Mouse (Mus musculus): ENCODE measurements around the gene Elmo3.
"Not testable (repeated sequence)": the region's sequence is repeated elsewhere in the genome, so short reads cannot be mapped to it uniquely, and the experiment has no call there.

The Elmo3 gene

DNA sequence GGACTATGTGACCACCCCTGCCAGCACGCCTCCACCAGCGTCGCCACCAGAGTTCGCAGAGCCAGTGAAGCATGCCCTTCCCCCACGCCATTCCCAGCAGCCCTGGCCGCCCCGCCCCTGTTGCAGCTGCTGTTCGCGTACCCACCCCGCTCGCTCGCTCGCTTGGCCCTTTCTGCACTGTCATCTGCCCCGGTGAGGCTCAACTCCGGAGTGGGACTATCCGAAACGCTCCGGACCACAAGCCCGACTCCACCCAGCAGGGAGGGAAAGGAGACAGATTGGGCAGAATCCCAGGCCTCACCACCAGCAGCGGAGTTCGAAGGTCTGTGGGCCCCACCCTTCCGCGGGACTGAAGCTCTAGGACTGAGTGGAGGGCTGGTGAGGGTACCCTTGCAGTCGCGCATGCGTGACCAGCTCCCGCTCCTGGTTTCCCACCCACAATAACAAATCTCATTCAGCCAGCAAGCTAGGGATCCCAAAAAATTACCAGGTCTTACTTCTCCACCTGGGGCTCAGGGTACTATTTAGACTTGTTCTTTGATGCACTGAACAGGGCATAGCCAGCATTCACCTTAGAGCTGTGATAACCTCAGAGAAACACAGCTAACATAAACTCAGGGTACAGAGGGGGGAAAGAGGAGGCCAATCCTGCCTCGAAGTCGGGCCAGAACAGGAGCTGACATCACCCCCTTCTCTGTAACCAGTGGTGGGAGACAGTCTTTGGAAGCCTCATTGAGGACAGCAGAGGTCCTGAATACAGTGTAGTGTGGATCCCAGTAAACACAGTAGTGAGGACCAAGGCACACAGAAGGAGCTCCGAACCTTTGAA, 28.9 kb upstream of the Elmo3 start:
- DNase-seq (ENCODE audit: low spot score), result peak; percentile 40

DNA sequence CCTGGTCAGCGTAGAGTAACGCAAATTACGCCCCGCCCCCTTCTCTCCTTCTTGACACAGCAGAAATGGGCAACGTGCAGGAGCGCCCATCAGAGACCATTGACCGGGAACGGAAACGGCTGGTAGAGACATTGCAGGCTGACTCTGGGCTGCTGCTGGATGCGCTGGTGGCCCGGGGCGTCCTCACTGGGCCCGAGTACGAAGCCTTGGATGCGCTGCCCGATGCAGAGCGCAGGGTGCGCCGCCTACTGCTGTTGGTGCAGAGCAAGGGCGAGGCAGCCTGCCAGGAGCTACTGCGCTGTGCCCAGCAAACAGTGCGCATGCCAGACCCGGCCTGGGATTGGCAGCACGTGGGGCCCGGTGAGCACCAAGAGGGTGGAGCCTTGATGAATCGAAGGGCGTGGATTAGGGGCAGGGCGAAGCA, 26.5 kb upstream of the Elmo3 start:
- DNase-seq (ENCODE audit: low spot score), result peak; percentile 68

DNA sequence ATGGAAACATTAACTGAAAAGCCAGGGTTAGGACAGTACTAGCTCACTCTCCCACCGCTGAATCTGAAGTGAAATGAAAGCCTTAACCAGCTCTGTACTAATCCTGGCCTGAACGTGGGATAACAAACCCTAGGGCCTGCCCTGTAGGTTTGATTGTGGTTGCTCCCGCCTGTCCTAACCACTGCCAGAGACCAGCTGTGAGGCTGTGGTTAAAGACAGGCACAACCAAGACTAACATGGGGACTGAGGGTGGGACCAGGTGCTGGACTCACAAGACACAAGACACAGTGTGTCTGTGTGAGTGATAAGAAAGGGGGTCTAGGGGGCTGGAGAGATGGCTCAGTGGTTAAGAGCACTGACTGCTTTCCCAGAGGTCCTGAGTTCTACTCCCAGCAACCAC, 24.8 kb upstream of the Elmo3 start:
- DNase-seq (ENCODE audit: low spot score), result no peak

DNA sequence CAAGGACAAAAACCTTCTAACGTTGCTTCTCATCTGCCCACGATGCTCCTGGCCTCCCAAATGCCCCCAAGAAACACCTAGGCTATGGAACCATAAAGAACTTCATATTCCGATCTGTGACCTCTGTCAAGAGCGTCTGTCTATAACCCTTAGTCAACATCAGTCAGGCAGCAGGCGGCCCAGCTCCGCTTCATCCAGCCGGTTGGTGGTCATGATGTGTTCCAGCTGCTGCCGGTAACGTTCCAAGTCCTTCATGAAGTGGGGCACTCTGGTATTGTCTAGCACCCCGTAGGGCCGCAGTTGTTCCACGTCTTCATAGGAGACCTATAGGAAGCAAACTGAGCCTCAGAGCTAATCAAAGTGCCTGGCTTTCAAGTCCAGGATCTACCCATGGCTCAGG, 23.6 kb upstream of the Elmo3 start:
- DNase-seq (ENCODE audit: low spot score), result no peak

DNA sequence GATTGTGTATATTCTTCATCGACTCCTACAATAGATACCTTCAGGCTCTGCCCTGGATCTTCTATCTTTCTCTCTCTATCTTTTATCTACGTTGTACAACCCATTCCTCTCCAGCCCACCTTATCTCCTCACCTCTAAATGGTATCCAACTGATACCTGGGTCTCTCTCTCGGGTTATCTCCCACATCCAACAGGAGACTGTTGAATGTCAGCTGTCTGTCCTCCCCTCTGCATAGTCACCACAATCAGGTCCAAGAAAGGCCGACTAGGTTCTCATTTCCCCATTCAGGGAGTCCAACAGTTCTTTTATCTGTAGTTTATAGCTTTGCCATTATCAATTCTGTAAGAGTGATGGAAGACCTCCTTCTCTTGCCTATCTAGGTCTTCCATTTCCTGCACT, 23.2 kb upstream of the Elmo3 start:
- DNase-seq (ENCODE audit: low spot score), result no peak

DNA sequence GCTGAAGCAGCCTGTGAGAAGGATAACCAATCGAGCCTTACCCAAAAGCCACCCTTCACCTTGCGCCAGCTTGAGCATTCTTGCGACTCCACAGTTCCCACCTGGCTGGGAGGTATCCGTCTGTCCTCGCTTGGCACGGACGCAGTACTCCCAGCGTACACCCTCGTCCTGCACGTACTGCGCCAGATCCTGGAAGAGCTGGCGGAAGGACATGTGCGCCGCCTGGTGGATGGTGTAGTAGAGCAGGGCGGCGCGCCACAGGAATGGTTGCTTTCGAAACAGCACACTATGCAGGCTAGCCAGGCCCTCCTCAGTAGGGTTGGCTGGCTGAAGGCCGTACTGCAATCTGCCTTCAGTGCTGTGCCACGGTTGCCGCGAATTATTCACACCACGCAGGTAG, 22.3 kb upstream of the Elmo3 start:
- DNase-seq (ENCODE audit: low spot score), result peak; percentile 59

DNA sequence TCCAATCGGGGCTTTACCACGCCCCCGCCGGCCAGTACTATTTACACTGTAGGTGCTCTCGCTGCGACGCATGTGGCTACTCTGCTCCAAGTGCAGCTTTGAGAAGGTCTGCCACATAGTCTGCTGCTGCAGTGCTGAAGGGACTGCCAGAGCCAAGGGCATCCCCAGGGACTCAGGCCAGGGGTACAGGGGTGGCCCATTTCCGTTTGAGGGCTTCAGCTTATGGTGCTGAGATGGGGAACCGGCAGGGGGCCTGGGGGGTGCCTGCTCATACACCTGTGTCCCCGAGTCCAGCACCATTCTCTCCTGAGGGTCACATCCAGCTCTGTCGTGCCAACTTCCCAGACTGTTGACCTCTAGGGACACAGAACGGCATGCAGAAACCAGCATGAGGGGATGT, 19.9 kb upstream of the Elmo3 start:
- DNase-seq (ENCODE audit: low spot score), result no peak

DNA sequence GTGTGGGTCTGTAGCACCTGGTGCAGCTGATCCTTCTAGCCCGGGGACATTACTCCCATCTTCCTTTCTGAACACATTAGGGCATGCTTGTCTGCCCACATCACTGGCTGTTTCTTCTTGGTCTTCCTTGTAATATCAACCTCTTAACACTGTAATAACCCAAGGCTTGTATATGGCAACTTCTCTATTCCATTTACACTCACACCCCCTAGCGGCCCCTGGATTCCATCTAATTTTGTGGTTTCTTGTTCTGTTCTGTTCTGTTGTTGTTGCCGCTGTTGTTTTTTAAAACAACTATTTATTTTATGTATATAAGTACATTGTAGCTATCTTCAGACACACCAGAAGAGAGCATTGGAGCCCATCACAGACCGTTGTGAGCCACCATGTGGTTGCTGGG, 18.5 kb upstream of the Elmo3 start:
- DNase-seq (ENCODE audit: low spot score), result no peak

DNA sequence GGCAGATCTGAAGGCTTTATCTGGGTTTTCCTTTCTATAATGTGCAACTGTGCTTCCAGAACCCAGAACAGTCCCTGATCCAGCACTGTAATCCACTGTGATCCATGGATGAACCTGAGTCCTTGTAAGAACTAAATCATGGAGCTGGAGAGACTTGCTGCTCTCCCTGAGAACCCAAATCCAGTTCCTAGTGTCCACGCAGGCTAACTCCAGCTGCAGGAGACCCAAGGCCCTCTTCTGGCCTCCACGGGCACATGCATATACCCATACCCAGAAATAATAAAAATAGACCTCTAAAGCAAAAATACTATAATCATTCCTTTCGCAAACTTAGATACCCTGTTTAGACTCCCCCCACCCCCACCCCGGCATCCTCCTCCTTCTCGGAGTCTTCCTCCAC, 17.2 kb upstream of the Elmo3 start:
- no peak for DNase-seq (ENCODE audit: low spot score)

DNA sequence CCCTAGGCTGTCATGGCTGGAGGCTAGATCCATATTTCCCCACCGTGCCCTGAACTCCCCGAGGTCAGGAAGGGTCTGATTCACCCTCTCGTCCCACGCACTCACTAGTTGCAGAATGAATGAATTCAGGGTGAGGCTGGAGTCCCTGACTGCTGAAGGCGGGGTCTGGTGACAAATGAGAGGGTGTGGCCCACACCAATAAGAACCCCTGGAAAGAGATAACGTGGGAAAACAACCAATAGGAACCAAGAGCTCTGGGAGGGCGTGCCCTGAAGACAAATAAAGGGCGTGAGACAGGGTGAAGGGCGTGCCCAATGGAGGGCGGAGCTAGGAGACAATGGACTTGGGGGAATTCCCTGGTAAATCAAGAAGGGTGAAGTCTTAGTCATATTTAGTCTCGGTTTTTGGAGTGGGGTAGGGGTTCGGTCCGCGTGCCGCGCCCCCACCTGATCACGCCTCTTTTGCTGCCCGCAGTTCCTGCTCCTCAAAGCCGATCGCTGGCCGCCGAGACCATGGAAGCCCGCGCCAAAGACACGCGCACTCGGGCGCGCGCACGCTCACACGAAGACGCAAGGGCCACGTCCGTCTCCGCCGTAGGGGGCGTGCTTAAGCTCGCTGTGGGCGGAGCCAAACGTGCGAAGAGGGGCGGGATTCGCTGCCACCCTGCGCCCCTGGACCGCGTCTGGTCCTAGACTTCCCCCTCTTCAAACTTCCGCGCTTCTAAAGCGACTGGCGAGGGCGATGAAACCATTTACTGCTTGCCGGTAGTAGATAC, 16.3 kb upstream of the Elmo3 start:
- peak; percentile 91 for DNase-seq (ENCODE audit: low spot score)

DNA sequence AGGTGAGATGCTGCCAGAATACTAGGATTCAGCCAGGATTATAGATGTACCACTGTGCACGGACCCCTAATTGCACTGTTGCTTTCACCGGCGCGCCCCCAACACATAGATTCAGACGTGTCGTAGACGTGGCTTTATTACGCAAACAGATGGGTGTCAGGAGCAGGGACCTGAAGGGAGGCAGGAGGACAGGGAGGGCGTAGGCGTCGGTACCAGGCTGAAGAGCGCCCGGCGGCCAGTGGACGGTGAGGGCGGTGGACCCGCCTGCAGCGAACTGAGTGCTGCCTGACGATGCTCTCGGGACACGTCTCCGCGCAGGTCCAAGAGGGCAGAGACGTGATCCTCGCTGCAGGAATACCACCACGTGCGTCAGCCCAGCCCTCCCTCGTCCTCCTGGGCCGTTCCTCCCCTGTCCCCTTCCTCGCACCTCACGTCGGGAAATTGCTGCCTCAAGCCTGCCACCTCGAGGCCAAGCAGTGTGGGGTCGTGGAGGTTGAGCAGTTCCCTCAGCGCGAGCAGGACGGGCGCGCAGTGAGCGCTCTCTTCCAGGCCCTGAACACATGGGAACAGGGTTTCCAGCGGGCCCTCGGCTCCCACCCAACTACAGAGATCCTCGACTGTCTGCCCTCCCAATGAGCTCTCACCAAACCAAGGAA, 15.5 kb upstream of the Elmo3 start, which contains the start of gene 4931428F04Rik:
Gene 4931428F04Rik (minus strand): TSS at position 60 of the 656 bp plus-strand sequence.
- DNase-seq (ENCODE audit: low spot score), result peak; percentile 26

DNA sequence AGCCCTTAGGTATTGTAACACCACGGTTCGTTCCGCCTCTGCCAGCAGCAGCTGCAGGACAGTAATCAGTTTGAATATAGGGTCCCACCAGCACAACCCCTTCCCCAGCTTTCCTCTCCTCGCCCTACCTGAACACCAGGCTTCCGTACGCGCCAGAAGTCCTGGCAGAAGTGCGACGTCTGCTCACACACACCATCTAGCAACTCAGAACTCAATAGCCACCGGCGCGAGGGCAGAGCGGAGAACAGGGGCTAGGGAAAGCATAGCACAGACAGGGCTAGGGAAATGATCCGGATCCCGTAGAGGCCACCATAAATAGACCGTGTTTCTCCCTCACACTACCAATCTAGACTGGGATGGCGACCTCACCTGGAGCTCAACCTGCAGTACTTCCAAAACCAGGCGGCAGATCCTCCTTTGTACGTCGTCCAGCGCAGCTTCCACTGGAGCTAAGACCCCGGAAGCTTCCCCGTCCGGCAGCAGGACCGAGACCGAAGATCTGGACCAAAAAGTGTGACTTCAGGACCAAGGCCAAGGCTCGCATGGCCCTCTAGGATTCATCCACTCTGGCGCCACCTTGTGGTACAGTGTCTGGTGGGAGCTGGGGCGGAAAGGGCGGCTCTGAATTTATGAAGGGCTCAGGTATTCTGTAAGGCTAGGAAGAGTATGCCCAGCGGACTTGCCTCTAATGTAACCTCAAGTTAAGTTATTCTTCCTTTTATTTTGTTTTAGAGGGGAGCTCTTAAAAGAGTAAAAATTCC, 14.7 kb upstream of the Elmo3 start:
- DNase-seq (ENCODE audit: low spot score), result peak; percentile 97

DNA sequence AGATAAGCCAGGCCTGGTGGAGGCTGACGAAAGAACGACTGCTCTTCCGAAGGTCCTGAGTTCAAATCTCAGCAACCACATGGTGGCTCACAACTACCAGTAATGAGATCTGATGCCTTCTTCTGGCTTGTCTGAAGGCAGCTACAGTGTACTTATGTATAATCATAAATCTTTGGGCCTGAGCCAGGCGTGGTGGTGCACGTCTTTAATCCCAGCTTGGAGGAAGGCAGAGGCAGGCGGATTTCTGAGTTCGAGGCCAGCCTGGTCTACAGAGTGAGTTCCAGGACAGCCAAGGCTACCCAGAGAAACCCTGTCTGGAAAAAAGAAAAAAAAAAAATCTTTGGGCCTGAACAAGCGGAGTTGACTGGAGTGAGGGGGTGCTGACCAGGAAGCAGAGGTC, 14.0 kb upstream of the Elmo3 start:
- not testable (repeated sequence) for DNase-seq (ENCODE audit: low spot score)

DNA sequence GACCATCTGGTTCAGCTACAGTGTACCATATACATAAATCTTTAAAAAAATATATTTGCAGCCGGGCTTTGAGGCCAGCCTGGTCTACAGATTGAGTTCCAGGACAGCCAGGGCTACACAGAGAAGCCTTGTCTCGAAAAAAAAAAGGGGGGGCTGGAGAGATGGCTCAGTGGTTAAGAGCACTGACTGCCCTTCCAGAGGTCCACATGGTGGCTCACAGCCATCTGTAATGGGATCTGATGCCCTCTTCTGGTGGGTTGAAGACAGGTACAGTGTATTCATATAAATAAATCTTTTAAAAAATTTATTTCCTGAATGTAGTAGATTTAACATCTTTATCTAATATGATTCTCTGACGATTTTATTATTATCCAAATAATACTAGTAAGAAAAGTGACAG, 13.6 kb upstream of the Elmo3 start:
- DNase-seq (ENCODE audit: low spot score), result not testable (repeated sequence)

DNA sequence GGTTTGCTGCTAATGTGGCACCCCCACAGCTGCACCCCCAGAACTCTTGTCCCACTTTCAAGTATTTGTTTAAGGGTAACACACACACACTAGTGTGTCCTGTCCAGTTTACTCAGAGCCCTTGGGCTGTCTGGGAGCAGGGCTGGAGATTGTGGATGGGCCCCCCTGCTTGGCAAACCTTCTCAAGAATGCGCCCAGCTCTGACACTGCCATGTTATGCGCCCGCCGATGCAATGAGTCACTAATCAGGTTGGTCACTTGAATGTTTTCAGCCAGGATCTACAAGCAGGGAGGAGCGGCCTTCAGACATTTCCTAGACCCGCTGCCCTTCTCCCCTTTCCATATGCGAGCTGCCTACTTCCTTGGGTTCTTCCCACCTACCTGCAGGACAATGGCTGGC, 12.9 kb upstream of the Elmo3 start:
- no peak for DNase-seq (ENCODE audit: low spot score)

DNA sequence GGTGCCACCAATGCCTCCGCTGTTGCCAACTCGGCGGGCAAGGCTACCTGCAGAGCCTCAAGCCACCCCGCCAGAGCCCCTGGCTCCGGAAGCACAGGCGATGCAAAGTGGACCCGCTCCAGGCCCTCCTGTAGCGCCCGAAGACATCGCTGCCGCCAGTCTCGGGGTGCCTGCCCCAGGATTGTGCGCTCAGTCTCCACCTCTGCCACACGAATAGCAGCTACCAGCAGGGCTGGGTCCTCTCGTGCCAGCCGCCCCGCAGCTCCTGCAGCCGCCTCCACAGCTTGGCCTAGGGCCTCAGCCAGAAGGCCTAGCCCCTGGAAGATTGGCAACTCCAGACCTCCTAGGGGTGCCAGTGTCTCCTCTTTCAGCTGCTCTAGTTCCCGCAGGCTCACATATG, 12.0 kb upstream of the Elmo3 start:
- no peak for DNase-seq (ENCODE audit: low spot score)

DNA sequence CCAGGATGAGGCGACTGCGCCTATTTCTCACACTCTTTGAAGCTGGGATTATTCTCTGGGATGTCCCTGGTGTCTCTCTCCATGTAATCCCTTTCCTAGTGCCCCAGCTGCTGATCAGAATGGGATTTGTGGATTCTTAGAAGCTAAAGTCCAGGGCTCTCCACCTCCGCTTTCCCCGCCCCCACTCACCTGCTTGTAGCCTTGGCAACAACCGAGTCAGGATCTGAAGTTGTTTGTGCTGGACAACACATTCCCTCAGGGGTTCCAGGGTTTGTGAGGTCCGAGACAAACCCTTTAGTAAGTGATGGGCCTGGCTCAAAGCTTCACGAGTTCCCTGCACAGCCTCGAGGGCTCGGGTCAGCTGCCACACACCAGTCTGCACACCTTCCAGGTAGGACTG, 10.6 kb upstream of the Elmo3 start:
- no peak for DNase-seq (ENCODE audit: low spot score)

DNA sequence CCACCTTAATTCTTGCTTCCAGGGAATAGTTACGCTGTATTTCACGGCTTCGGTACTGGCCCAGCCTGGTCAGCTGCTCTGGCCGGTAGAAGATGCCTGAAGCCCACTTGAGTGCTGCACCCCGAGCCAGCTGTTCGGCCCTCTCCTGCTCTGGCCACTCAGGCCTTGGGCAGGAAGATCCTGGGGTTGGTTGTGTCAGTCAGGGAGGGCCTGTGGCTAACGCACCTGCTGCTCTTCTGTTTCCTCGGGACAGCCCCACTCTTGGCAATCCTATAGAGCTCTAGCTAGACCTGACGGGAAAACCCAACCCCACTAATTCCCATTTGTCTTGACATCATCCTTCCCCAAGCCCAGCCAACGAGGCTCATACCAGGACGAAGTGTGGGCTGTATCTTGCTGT, 10.1 kb upstream of the Elmo3 start:
- no peak for DNase-seq (ENCODE audit: low spot score)

DNA sequence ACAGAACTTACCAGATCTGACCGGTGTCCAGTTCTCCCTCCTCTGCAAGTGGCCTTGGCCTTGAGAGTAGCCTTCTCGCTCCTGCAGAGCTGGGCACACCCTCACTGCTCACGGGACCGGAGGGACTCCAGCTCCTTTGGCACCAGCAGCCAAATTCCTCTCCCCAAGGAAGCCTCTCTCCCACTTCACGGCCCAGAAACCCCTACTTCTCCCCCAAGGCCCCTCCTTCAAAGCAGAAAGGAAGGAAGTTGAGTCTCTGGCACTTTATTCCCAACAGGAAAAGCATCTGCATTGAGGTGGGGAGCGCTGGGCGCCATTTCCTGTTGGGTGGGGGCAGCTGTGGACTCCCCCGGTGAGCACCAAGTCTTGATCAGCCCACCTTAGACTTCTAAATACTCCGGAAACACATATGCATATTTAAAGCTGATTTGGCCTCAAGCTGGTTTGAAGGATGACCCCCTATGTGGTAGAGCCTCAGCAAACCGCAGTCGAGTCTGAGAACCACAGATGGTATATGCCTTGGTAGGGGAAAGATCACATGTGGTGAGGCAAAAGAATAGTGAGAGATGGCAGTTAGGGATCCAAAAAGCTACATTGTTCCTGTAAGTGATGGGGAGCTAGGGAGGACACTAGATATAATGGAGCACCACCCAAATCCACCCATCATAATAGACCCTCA, 9.4 kb upstream of the Elmo3 start, which contains the start of gene Exoc3l:
Gene Exoc3l (minus strand): TSS at position 207 of the 679 bp plus-strand sequence.
- DNase-seq (ENCODE audit: low spot score), result no peak

DNA sequence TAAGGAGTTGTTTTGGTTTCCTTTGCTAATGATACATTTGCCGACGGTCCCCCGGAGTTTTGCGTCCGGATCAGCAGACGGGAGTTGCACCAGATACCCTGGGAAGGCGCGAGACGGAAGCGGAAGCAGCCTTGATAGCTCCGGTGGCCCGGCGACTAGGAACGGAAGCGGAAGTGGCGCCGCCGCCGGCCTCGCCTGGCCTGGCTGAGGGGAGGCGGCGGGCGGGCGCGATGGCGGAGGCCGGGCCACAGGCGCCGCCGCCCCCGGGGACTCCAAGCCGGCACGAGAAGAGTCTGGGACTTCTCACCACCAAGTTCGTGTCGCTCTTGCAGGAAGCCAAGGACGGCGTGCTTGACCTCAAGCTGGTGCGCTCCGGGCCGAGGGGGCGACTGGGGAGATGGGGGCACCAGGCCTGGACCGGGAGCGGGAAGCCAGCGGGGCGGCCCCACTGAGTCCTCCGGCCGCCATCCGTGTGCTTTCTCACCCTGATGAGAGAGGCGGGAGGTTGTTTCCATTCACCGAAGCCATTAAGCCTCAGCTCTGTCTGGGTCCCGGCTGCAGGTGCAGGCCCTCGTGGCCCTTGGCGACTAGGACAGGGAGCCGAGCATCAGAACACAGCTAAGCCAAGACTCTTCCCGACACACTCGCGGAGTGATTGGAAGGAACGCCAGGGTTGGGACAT, 7.7 kb upstream of the Elmo3 start, which contains the start of gene E2f4:
Gene E2f4 (plus strand): TSS at position 153 of the 682 bp plus-strand sequence.
- peak; percentile 86 for DNase-seq (ENCODE audit: low spot score)

All from urinary bladder, postnatal 25 days (tissue).